Mouse (Mus musculus) left cerebral cortex, postnatal 4 days (tissue): Measurements from ENCODE around the gene Paox. TPM values are rescaled to one million over a fixed set of nuclear protein-coding genes. Genes with fewer than 3 reads are reported as not detected.
A peak's percentile ranks its signal among the peaks of the same experiment; 100 is the strongest.

Experiments
- DNase-seq: peaks from one replicate; pipeline ENCODE4 v3.0.0-alpha.2; 2022
- intact Hi-C: fragments of 180-260 bp; cut with DNase I; formaldehyde crosslinking; loops from one replicate; pipeline ENCODE4 v1.15.1; 2025
- total RNA-seq, 2 experiments: library from RNA; stranded (reverse); gene quantifications; 2 replicates each; pipeline ENCODE4 v1.2.3; 2021

The Paox gene
- total RNA-seq, 2 experiments from 2014 or later = 6.1 to 6.8 TPM

GRCm38 (mm10) chr7:140164664-140165063 lies 49.1 kb downstream of the Paox start, which contains the start of gene Olfr522:
Gene Olfr522, minus strand, starts transcription at chr7:140164764.
- no peak for DNase-seq
- intact Hi-C loops = no loop called here

- no peak for DNase-seq
- intact Hi-C loops = no loop called here
Measured at GRCm38 (mm10) chr7:140167950-140168349, 52.4 kb downstream of the Paox start.

GRCm38 (mm10) chr7:140169386-140169785 lies 53.8 kb downstream of the Paox start:
- intact Hi-C loops = no loop called here

GRCm38 (mm10) chr7:140170863-140171262 lies 55.3 kb downstream of the Paox start:
- intact Hi-C loops = no loop called here
- no peak for DNase-seq

More at GRCm38 (mm10) chr7:140169386-140169785, 53.8 kb downstream of the Paox start:
- no peak for DNase-seq

- intact Hi-C loops = no loop called here
- peak; percentile 71 for DNase-seq
Measured at GRCm38 (mm10) chr7:140172936-140173335, 57.3 kb downstream of the Paox start, which contains the start of gene Olfr523. Gene Olfr523, plus strand, starts transcription at chr7:140173217.

- intact Hi-C loops = no loop called here
- DNase-seq = no peak
Measured at GRCm38 (mm10) chr7:140179176-140179575, 63.6 kb downstream of the Paox start.

- no peak for DNase-seq
- intact Hi-C loops = no loop called here
Measured at GRCm38 (mm10) chr7:140180692-140181091, 65.1 kb downstream of the Paox start.

GRCm38 (mm10) chr7:140184206-140184605 lies 68.6 kb downstream of the Paox start:
- intact Hi-C loops = no loop called here
- DNase-seq = no peak

Other genes starting within 250 kb of the Paox start
- 10 to 100 TPM; 36.2 to 45.3 TPM for gene Kndc1, start 221.1 kb upstream of the Paox start, total RNA-seq
- gene Utf1, start 172.0 kb upstream of the Paox start, total RNA-seq = not detected
- gene 6430531B16Rik, start 137.0 kb upstream of the Paox start, total RNA-seq = under 1 TPM; 0.66 to 0.83 TPM
- gene Adam8, start 123.2 kb upstream of the Paox start, total RNA-seq = 1 to 10 TPM; 2.4 to 2.6 TPM
- 10 to 100 TPM; 32.3 to 33.9 TPM for gene Zfp511, start 79.4 kb upstream of the Paox start, total RNA-seq
- 10 to 100 TPM; 55.1 to 58.0 TPM for gene Tubgcp2, start 79.1 kb upstream of the Paox start, total RNA-seq
- 1 to 10 TPM; 2.3 to 2.5 TPM for gene Msx3, start 66.7 kb upstream of the Paox start, total RNA-seq
- 100 to 1,000 TPM; 185 to 208 TPM for gene Caly, start 33.3 kb upstream of the Paox start, total RNA-seq
- gene Prap1, start 22.4 kb upstream of the Paox start, total RNA-seq = not detected
- gene Fuom, start 13.4 kb upstream of the Paox start, total RNA-seq = 10 to 100 TPM; 10.4 to 15.3 TPM
- 10 to 100 TPM; 55.1 to 59.6 TPM for gene Echs1, start 677 bp downstream of the Paox start, total RNA-seq
- gene Mtg1, start 21.8 kb downstream of the Paox start, total RNA-seq = 10 to 100 TPM; 24.7 to 27.3 TPM
- 10 to 100 TPM; 77.0 to 80.8 TPM for gene Sprn, start 39.1 kb downstream of the Paox start, total RNA-seq
- not detected for gene Olfr522, start 49.0 kb downstream of the Paox start, total RNA-seq
- not detected for gene Olfr523, start 57.4 kb downstream of the Paox start, total RNA-seq
- not detected for gene Olfr524, start 90.2 kb downstream of the Paox start, total RNA-seq
- under 1 TPM; 0.32 to 0.58 TPM for gene Cd163l1, start 102.5 kb downstream of the Paox start, total RNA-seq
- gene 5830411N06Rik, start 131.5 kb downstream of the Paox start, total RNA-seq = not detected
- not detected for gene Olfr525, start 205.1 kb downstream of the Paox start, total RNA-seq
- gene Olfr527, start 218.2 kb downstream of the Paox start, total RNA-seq = not detected
- not detected for gene Olfr60, start 245.9 kb downstream of the Paox start, total RNA-seq